Mouse (Mus musculus): ENCODE results near the gene Pip5kl1.
A peak's percentile ranks its signal among the peaks of the same experiment; 100 is the strongest.

The Pip5kl1 gene

DNA sequence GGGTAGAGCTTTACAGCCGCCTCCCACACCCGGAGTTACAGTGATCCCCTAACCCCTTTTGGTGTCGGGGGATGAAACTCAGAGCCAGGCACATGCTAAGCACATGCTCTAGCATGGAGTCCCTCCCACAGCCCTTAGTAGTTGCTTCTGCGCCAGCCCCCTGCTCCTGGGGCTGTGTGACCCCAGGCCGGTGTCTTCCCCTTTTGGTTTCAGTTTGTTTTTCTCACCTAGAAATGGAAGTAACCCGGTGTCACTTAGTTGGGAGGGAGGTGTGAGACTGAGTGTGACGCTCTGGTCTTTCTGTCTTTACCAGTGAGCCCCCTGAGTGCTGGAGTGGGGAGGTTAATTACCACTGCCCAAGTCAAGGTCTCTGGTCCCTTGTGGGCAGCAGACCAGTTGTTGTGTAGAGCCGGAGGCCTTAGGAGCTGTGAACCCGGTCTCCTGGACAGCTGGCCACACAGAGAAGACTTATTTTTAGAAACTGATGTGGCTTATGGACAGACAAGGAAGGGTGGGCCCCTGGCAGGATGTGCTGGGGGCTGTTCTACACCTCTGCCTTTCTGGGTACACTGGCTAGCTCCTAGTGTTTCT, 13.2 kb downstream of the Pip5kl1 start:
- peak in 1 of 2 experiments; percentile 51 for DNase-seq

GRCm38 (mm10) chr2:32589213-32589795, 14.7 kb downstream of the Pip5kl1 start:
- DNase-seq: no peak

DNA sequence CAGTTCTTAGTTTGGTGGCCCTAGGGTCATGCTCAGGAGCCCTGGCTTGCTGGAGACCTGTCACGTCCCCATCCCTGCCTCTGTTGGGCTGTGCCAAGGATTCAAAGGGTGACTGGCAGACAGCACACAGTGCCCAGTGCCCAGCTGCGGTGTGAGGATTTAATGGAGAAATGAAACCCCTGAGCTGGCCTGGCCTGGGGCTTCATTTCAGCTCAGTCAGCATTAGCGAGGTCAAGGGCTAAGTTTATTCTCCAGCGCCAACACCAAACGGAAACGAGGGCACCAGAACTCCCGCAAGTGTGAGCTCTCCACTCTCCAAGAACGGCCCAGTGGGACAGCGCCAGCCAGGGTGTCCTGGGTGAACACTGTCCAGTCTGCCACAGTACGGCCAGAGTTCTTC, 15.6 kb downstream of the Pip5kl1 start:
- no peak for DNase-seq

GRCm38 (mm10) chr2:32591249-32591648, 16.7 kb downstream of the Pip5kl1 start:
- DNase-seq: no peak

GRCm38 (mm10) chr2:32596725-32597124, 22.1 kb downstream of the Pip5kl1 start:
- DNase-seq: no peak

- DNase-seq: peak in 1 of 2 experiments; percentile 13
Observed at GRCm38 (mm10) chr2:32597248-32597647, 22.7 kb downstream of the Pip5kl1 start.

- no peak for DNase-seq
Observed at GRCm38 (mm10) chr2:32597699-32598098, 23.1 kb downstream of the Pip5kl1 start.

DNA sequence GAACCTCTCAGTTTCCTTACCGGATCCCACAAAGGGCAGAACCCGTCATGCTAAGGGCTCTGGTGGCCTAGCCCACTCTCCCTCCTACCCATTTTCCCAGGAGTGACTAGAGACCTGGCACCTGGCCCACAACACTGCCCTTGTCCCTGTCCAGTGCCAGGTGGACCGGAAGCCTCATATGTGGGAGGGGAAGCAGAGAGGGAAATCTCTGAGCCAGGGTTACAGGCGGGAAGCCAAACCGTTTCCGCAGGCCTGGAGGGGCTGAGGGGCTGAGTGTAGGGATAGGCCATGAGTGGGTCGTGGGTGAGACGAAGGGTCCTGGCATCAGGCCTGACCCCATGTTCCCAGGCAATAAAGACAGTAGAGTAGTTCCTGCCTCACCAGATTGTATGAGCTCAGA, 23.9 kb downstream of the Pip5kl1 start:
- DNase-seq: peak in 1 of 2 experiments; percentile 30

DNA sequence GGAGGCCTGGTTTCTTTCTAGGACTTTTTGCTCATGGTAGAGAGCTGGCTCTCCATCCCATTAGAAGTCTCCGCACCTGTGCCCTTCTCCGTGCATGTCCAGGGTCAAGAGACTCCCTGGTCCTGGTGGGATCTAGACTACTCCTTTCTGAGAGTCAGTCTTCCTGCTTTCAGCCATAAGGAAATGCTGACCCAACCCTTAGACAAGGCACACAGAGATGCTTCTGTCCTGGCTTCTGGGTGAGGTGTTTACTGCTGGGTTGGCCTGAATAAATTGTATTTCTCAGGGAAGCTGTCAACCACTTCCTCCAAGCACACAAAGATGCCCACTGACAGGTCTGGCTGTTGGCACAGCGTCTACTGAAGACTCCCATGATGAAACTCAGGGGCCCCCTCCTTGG, 24.8 kb downstream of the Pip5kl1 start, which contains the start of gene St6galnac6:
Gene St6galnac6 (plus strand): TSS at position 301 of the 400 bp plus-strand sequence.
- DNase-seq: no peak

DNA sequence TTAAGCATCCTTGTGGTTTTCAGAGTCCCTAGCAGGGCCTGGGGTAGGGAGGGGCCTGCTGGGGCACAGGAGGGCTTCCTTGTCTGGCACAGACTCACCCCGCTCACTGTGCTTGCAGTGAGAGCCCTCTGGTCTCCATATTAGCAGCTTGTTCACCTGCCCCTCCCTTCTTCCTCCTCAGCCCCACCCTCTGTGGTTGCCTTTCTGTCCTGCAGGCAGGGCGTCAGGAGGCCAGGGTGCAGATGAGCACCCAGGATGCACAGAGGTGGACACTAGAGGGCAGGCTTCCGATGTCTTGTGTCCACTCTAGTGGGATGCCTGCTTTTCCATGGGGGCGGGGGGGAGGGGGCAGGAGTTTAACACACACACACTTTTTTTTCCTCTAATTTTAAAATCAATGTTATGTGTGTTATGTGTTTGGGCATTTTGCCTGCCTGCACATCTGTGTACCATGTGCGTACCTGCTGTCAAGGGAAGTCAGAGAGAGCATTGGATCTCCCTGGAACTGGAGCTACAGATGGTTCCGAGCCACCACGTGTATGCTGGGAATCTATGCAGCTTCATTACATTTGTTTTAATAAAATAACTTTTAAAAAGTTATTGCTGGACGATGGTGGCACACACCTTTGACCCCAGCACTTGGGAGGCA, 26.9 kb downstream of the Pip5kl1 start:
- DNase-seq: peak; percentile 59 to 72

DNA sequence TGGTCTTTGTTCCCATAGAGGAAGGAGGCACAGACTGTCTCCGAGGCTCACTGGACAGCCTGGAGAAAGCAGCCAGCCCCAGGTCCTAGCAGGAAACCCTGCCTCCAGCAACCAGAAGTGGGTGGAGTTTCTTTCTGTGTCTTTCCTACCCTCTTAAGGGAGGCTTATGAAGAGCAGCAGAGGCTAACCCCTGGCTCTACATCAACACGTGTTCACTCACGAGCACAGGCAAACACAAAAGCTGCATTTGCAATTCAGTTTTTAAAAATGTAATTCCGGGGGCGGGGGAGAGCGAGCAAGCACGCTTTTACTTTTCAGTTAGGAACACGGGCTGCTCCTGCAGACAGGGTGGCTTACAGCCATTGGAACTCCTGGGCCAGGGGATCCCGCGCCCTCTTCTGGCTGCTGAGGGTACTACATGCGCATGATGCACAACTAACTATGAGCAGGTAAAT, 28.0 kb downstream of the Pip5kl1 start:
- DNase-seq: peak; percentile 87 to 88

- no peak for DNase-seq
Observed at GRCm38 (mm10) chr2:32604631-32605030, 30.0 kb downstream of the Pip5kl1 start.

GRCm38 (mm10) chr2:32606161-32607142, 31.9 kb downstream of the Pip5kl1 start:
- peak; percentile 86 to 89 for DNase-seq

DNA sequence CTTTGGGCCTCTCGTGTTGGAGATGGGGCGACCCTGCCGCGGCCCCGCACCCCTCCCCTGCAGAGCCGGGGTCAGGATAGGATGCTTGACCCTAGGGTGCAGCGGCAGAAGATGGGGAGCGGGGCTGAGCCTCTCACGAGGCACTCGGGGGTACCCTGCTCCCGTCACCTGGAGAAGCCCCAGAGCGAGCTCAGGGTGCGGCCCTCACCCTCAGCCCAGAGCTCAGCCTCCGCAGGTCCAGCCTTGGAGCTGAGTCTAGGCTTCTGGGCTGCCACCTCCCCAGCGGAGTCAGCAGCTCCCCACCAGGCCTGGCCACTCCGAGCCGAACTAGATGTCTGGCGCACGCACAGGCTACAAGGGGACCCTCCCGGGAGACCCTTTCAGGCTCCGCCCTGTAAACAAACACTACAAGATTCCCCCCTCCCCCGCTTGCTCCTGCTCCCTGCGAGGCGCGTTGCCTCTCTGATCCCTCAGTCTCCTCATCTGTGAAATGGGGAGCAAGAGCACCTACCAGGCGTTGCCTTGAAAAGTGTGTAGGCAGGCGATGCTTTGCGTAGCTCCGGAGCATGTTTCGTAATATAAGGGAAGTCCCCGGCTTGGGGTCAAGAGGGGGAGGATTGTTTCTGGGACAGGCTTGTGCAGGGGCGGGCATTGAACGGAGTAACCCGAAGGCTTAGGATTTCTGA, 32.8 kb downstream of the Pip5kl1 start:
- peak; percentile 79 to 81 for DNase-seq

DNA sequence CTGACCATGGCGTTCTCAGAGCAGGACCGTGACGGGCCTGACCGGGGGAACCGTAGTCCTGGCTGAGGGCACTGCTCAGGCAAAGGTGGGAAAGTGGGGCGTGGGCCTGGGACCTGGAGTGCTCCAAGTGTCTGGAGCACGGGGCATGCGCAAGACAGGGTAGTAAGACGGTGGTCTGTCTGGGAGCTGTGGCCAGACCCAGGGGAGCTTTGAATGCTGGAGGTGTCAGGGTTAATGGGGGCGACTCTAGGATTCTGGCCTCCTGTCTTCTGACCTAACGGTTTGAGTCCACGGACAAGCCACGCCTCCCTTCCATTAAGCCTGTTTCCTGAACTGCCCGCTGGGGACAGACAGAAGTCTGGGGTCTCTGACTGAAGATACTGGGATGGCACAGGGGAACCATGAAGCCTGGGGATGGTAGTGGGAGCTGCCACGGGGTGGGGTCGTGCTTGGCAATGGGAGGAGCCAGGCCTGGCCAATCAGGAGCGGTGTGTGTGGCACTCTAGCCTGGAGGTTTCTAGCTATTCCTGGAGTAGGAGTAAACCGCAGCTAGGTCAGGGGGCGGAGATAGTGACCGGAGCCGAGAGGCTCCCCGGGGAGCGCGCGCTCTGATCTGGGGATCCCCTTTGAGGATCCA, 33.7 kb downstream of the Pip5kl1 start:
- peak; percentile 81 to 82 for DNase-seq

DNA sequence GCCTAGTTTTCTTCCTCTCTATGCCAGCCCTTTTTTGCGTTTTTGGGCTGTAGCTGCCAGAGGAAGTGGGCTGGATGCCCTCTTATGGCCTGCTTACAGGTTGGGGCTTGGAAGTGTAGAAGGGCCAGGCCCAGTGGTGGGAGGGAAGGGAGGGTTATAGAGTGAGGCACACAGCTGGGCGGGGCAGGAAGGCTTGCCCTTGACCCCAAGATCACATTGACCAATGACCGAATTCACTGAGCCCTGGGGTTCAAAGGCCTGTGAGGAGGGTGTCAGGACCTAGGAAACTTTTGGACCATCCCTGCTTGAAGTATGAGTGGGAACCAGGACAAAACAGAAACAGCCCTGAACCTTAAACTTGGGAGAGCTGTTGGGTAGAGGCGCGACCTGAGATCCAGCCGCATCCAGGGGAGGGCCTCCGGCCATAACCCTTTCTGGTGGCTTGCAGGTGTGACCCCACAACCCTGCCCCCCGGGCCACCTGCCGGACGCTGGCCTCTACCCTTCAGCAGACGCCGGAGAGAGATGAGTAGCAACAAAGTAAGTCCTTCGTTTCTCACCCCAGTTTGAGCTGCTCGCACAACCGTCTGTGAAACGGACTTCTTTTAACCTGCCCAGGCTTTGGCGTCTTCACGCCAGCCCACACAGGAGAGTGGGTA, 34.3 kb downstream of the Pip5kl1 start:
- no peak for DNase-seq

DNA sequence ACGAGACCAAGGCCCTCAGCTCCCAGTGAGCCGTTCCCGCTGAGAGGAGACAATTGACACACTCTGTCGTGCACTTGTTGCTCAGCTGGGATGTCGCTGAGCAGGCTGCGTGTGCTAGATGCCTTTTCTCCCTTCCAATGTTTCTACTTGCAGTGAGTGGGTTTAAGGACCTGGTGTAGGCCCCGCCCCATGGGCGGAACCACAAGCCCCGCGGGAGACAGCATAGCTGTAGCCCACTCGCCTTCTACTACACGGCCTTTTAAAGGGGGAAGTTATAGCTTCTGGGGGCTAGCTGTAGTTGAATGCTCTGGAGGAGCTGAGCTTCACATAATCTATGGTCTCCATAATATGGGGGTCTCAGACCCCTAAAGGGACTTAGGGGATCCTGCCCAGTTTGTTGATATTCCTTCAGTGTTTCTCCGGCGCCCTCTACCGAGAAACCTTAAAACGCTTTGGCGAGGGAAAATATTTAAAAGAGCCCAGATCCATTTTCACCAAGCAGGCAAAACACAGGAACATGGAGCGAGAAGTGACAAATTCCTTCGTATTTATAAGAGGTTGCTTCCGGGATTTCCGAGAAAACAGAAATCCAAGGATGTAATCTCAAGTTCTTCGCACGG, 36.1 kb downstream of the Pip5kl1 start:
- peak; percentile 66 to 69 for DNase-seq

- DNase-seq: no peak
Observed at GRCm38 (mm10) chr2:32612274-32612673, 37.7 kb downstream of the Pip5kl1 start.

GRCm38 (mm10) chr2:32617109-32617508, 42.5 kb downstream of the Pip5kl1 start:
- DNase-seq: no peak

- DNase-seq: no peak
Observed at GRCm38 (mm10) chr2:32617601-32618000, 43.0 kb downstream of the Pip5kl1 start.

DNA sequence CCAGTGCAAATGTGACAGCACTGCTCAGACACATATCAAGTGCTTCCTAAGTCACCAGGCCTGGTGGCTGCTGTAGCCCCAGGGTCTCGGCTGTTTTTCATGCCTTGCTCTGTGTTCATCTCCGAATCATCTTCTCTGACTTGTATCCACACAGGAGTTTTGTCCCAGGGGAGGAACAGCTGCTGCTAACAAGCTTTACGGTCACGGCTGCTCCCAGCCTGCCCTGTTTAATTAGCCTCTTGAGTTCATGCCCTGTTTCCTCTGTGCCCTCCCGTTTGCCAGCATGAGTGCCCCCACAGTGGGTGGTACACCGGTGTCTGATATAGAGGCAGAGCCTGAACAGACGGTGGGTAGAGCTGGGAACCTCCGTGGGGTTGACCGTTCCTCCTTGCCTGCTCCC, 43.5 kb downstream of the Pip5kl1 start:
- no peak for DNase-seq

All from lung, adult 18-20 months (tissue).